Mouse (Mus musculus): Measurements from ENCODE around the gene Syndig1l. TPM values are rescaled to one million over a fixed set of nuclear protein-coding genes. Genes with fewer than 3 reads are reported as not detected.

Gene Syndig1l
- total RNA-seq (2022) = not detected

DNA sequence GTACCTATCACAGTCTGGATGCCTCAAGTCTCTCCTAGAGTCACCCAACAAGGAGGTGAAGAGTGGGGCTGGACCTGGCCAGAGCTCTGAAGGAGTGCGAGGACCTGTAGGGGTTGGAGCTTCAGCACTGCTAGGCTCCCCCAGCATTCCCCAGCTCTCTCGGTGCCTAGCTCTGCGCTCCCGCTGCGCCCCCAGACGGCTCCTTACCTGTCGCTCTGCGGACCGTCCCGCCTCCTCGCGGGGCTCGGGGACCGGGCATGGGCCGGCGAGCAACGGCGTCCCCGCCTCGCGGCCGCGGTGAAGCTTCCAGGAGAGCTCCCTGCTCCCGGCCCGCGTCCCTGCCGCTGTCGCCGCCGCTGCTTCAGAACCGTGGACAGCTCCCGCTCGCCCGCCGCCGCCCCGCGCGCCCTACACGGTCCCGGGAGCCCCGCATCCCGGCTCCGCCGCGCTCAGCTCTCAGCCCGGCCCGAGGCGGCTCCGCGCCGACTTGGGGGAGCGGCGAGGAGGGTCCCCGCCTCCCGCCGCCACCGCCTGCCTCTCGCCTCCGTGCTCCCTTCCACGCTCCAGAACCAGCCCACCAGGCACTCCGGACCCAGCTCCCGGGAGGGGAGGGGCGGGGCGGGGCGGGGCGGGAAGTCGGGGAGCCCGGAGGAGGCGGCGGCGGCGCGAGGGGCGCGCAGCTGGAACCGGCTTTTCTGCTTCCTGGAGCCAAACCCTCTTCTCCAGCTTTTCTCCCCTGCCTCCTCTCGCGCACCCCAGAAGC is at the start of gene Syndig1l:
Gene Syndig1l, minus strand, starts transcription at position 513 of the 763 bp plus-strand sequence.
- DNase-seq (ENCODE audit: low spot score in 2 of 2) = peak in 1 of 2 experiments; percentile 31

- no peak for DNase-seq (ENCODE audit: low spot score in 2 of 2)
Measured at GRCm38 (mm10) chr12:84748134-84748533, 49.5 kb upstream of the Syndig1l start.

DNA sequence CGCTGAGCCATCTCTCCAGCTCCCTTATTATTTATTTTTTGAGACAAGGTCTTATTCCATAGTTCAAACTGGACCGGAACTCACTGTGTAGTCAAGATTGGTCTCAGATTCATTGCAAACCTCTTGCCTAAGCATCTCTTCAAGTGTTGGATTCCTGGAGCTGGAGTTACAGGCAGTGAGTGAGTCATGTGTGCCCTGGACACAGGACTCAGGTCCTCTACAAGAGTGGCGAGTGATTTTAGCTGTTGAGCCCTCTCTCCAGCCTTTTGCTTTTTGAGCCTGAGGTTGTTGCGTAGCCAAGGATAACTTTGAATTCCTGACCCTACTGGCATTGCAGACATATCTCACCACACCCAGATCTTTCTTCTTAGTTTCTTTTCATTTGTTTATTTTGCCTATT is 47.1 kb upstream of the Syndig1l start:
- no peak for DNase-seq (ENCODE audit: low spot score in 2 of 2)

DNA sequence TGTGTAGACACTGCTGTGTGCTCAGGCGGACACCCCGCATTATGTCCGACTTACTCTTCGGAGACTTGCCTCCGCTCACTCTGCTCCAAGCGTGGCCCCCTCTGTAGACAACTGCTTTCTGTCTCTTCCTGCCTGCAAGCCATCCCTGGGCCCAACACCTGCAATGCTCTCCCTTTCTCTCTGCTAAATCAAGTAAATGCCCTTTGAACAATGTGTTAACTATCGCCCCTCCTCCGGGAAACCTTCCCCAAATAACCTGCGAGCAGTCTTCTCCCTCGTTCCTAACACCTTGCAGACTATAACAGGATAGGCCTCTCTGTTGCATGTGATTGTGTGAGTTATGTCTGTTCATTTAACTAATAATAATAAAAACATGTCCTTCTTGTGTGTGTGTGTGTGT is 44.9 kb upstream of the Syndig1l start:
- DNase-seq (ENCODE audit: low spot score in 2 of 2) = no peak

GRCm38 (mm10) chr12:84733366-84733765 is 34.7 kb upstream of the Syndig1l start:
- DNase-seq (ENCODE audit: low spot score in 2 of 2) = peak in 1 of 2 experiments; percentile 10

DNA sequence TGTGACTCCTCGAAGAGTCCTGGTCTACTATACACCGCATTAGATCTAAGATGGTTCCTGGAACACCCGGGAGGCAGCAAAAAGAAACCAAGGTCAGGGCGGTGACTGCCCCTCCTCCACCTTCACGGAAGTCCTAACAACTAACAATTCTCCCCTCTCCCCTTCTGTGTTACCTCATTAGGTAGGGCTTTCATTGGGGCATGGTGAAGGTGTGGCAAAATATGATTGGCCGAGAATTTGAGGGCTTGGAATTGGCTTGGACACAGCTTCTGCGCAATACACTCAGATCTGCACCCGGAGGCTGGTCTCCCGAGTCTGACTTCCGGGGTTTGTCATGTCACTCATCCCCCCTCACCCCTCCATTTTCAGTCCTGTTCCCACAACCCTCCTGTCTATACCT is 29.8 kb upstream of the Syndig1l start:
- DNase-seq (ENCODE audit: low spot score in 2 of 2) = no peak

GRCm38 (mm10) chr12:84727434-84727833 is 28.8 kb upstream of the Syndig1l start:
- DNase-seq (ENCODE audit: low spot score in 2 of 2) = no peak

- DNase-seq (ENCODE audit: low spot score in 2 of 2) = no peak
Measured at GRCm38 (mm10) chr12:84726986-84727385, 28.4 kb upstream of the Syndig1l start.

GRCm38 (mm10) chr12:84726391-84726790 is 27.8 kb upstream of the Syndig1l start:
- peak in 1 of 2 experiments; percentile 9 for DNase-seq (ENCODE audit: low spot score in 2 of 2)

GRCm38 (mm10) chr12:84718462-84719244 is 20.0 kb upstream of the Syndig1l start:
- DNase-seq (ENCODE audit: low spot score in 2 of 2) = no peak

GRCm38 (mm10) chr12:84714578-84714977 is 15.9 kb upstream of the Syndig1l start:
- DNase-seq (ENCODE audit: low spot score in 2 of 2) = no peak

DNA sequence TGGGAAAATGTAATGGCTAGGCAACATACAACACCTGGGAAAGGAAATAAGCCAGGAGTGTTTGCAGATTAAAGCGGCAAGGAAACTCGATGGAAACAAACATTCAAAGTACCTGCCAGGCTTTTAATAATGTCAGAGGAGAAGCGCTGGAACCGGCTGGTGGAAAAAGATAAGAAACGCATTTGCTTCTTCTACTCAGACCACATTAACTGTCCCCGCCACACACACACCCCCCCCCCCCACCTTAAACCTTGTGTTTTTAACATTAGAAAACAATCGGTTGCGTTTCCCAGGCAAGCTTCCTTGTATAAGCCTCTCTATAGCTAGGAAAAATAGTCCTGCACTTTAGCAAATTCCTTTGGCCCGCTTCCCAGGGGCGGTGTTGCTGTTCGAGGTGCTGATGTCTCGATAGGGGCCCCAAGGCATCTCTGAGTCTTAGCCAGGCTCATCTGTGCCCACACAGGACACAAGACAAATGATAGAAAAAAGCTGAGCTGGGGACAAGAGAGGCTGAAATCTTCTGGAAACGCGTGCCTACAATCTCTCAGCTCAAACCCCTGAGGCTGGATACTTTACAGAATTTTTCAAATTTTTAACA is 11.3 kb upstream of the Syndig1l start:
- no peak for DNase-seq (ENCODE audit: low spot score in 2 of 2)

DNA sequence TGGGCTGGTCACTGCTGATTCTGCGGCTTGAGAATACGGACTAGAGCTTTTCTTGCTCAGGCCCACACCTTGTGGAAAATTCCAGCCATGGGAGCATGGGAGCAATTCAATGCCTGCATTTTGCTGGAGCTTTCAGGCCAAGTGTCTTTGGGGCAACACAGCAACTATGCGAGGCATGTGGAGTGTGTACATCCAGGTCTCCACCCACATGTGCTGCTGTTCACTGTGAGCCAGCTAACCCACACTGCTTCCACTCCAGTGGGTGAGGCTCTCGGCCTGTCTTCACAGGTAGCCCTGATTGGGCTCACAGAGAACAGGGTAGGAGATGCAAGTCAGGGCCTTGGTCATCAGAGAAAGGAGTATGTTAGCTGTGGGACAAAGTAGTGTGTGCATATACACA is 9.2 kb upstream of the Syndig1l start:
- no peak for DNase-seq (ENCODE audit: low spot score in 2 of 2)

- no peak for DNase-seq (ENCODE audit: low spot score in 2 of 2)
Measured at GRCm38 (mm10) chr12:84706886-84707285, 8.3 kb upstream of the Syndig1l start.

DNA sequence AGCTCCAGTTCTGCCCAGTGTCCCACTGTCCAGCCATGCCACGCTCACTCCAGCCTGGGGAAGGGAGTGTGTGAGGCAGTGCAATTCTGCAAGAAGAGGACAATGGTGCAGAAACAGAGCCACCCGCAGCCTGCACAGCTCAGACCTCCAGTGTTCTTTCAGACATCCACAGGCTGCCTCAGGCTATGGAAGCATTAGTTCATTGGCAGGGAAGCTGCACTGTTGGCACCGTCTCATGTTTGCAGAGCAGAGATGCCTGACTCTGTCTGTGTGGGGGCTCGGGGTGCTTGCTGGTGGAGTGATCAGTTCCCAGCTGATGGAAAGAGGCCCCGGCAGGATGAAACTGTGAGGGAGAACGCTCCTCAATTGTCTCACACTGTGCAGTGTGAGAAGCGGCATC is 4.0 kb upstream of the Syndig1l start:
- DNase-seq (ENCODE audit: low spot score in 2 of 2) = no peak

DNA sequence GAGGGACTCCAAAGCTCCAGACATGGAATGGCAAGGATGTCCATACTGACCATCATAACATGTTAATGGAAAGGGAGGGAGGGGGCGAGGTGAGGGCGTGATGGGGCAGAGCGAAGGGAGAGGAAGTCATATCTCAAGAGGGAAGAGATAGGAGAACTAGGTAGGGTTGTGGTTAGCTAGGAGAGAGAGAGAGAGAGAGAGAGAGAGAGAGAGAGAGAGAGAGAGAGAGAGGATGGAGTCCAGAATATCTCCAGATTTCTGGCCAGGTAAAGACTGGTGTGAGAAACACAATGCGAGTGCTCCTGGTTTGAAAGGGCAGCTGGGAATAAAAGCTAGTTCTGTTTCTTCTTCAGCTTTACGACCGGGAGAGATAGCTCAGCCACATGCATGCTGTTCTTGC is 6.5 kb downstream of the Syndig1l start:
- DNase-seq (ENCODE audit: low spot score in 2 of 2) = no peak

- DNase-seq (ENCODE audit: low spot score in 2 of 2) = no peak
Measured at GRCm38 (mm10) chr12:84691347-84691746, 7.3 kb downstream of the Syndig1l start.

- DNase-seq (ENCODE audit: low spot score in 2 of 2) = no peak
Measured at GRCm38 (mm10) chr12:84689051-84689450, 9.6 kb downstream of the Syndig1l start.

GRCm38 (mm10) chr12:84687531-84687930 is 11.1 kb downstream of the Syndig1l start:
- DNase-seq (ENCODE audit: low spot score in 2 of 2) = no peak

GRCm38 (mm10) chr12:84686176-84686575 is 12.5 kb downstream of the Syndig1l start:
- DNase-seq (ENCODE audit: low spot score in 2 of 2) = no peak

DNA sequence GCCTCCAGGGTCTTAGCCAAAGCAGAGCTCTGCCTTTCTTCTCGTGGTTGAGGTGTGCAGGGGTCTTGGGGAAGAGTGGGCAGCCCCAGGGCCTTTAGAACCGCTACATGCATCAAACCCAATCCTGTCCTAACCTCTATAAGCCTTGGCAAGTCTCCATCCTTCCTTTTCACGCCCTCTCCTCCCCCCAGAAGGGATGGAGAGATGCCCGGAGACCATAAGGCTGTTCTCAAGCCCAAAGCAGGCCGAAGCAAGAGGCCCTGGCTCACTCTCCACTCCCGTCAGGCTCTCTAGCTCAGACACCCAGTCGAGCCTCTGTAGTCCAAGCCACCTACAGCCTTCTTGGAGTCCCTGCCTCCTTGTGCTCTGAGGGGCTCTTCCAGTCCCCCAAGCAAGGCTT is 14.1 kb downstream of the Syndig1l start:
- DNase-seq (ENCODE audit: low spot score in 2 of 2) = no peak

GRCm38 (mm10) chr12:84676011-84676410 is 22.6 kb downstream of the Syndig1l start:
- no peak for DNase-seq (ENCODE audit: low spot score in 2 of 2)

Measured in gastrocnemius, adult 8-10 months (tissue).